Mouse (Mus musculus) lung, postnatal 0 days (tissue): ENCODE data around the gene Bst2. TPM values are rescaled to one million over a fixed set of nuclear protein-coding genes. Genes with fewer than 3 reads are reported as not detected.
"Not testable (repeated sequence)": the region's sequence is repeated elsewhere in the genome, so short reads cannot be mapped to it uniquely, and the experiment has no call there.

ENCODE experiments used
- ATAC-seq: fragments of 200-750 bp; cut with Nextera tagmentation; 2 replicates; pipeline ENCODE4 v1.8.0; 2017; ENCODE audit warnings: moderate library complexity
- DNase-seq: peaks from one replicate; pipeline ENCODE4 v3.0.0-alpha.2; 2016; ENCODE audit warnings: low spot score
- H3K27ac ChIP-seq: fragments of 300-500 bp; sonication (generic); 2 replicates; pipeline ENCODE4 v1.5.1; 2014; ENCODE audit warnings: antibody characterized with exemption, mild to moderate bottlenecking, low read length, mixed read lengths
- H3K27me3 ChIP-seq: fragments of 300-500 bp; sonication (generic); replicated peaks from 2 replicates; pipeline ENCODE4 v1.6.1; 2014; ENCODE audit warnings: low read length, mixed read lengths; ENCODE audit not compliant: insufficient read depth
- H3K36me3 ChIP-seq: fragments of 300-500 bp; sonication (generic); 2 replicates; pipeline ENCODE4 v1.6.1; 2014; ENCODE audit warnings: low read length, mixed read lengths; ENCODE audit not compliant: insufficient read depth
- H3K4me1 ChIP-seq: fragments of 300-500 bp; sonication (generic); 2 replicates; pipeline ENCODE4 v1.6.1; 2014; ENCODE audit warnings: antibody characterized with exemption, low read depth, low read length, mixed read lengths; ENCODE audit not compliant: insufficient read depth
- H3K4me2 ChIP-seq: fragments of 300-500 bp; sonication (generic); replicated peaks from 2 replicates; pipeline ENCODE4 v1.6.1; 2014; ENCODE audit warnings: low read depth, mild to moderate bottlenecking, low read length, moderate library complexity, mixed read lengths
- H3K4me3 ChIP-seq: fragments of 300-500 bp; sonication (generic); 2 replicates; pipeline ENCODE4 v1.5.1; 2014; ENCODE audit warnings: low read depth, low read length
- H3K9ac ChIP-seq: fragments of 300-500 bp; sonication (generic); replicated peaks from 2 replicates; pipeline ENCODE4 v1.6.1; 2014; ENCODE audit warnings: low read depth, mild to moderate bottlenecking
- H3K9me3 ChIP-seq: fragments of 300-500 bp; sonication (generic); 2 replicates; pipeline ENCODE4 v1.6.1; 2016; ENCODE audit warnings: low read length, mixed read lengths
- CTCF ChIP-seq: IDR thresholded peaks from 2 replicates; pipeline ENCODE4 v1.5.1; 2016; ENCODE audit warnings: antibody characterized with exemption, mild to moderate bottlenecking
- EP300 ChIP-seq: IDR thresholded peaks from 2 replicates; pipeline ENCODE4 v1.6.1; 2016; ENCODE audit warnings: antibody characterized with exemption, mild to moderate bottlenecking, control low read depth
- WGBS: fragments of 180-500 bp; shearing (Covaris S2); extraction: QIAGEN DNeasy Blood & Tissue Kit; methylation state at CpG from one replicate; pipeline ENCODE4 v1.1.7; 2014; 5-methylcytosine and 5-hydroxymethylcytosine counted together
- polyA plus RNA-seq: library from polyadenylated mRNA; unstranded; fragments of >200 nt; fragmentation: Nextera tagmentation; extraction: Ambion mirVana; gene quantifications from 2 replicates; pipeline ENCODE4 v1.2.1, GENCODE M21; 2015

Bst2 gene
- polyA plus RNA-seq, 1 experiment from 2014 or later, result 99.8 TPM

- Histone ChIP-seq H3K27ac (peak overlapping the region; percentile 59), H3K27me3 (peaks cover 9% of the 10 kb centered on the region; the same call in 1 of the 2 replicates), H3K4me1 (0 out of 2 replicates have a peak, but pooled peaks cover 6% of the 10 kb centered on the region), H3K9ac (no peak overlapping the region), H3K36me3 (no peaks in the 10 kb centered on the region), H3K9me3 (no peaks in the 10 kb centered on the region), H3K4me3 (no peak overlapping the region), H3K4me2 (no peak overlapping the region)
- 38% methylated on average over 3 of the region's 3 CpGs for WGBS
- ATAC-seq (no peak), DNase-seq (no peak)
- no peak for TF ChIP-seq CTCF
- TF ChIP-seq EP300, result no peak
Measured at GRCm38 (mm10) chr8:71527162-71527870, 9.9 kb downstream of the Bst2 start.

DNA sequence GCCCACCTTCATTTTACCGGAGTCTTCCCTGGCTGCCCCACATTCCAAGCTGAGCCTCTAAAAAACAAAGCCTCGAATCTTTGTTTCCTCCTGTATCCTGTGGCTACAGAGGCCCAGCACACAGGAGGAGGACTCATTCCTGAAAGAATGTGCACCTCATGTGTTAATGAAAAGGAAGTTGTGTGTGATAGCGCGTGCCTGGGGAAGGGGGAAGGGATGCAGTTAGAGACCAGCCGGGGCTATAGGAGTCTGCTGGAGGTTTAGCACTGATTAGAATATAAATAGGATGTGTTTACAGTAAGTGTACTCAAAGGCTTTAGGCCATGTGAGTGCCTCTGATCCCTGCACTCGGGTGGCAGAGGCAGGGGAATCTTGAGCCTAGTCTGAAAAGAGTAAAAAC lies 11.0 kb downstream of the Bst2 start:
- H3K27me3 ChIP-seq, result peaks cover 9% of the 10 kb centered on the region; the same call in 1 of the 2 replicates
- no peak overlapping the region; the same call in 1 of the 2 replicates for H3K27ac ChIP-seq
- H3K4me2 ChIP-seq, result no peak overlapping the region
- DNase-seq, result peak; percentile 25
- H3K36me3 ChIP-seq, result no peaks in the 10 kb centered on the region
- no peak overlapping the region for H3K4me3 ChIP-seq
- TF ChIP-seq EP300 (no peak), CTCF (no peak)
- ATAC-seq, result no peak
- H3K9me3 ChIP-seq, result no peaks in the 10 kb centered on the region
- no peak overlapping the region for H3K9ac ChIP-seq
- 0 out of 2 replicates have a peak, but pooled peaks cover 6% of the 10 kb centered on the region for H3K4me1 ChIP-seq
- WGBS, result 22% methylated on average over 6 of the region's 6 CpGs

GRCm38 (mm10) chr8:71525226-71526050 lies 11.8 kb downstream of the Bst2 start, which contains the start of gene Ccdc194:
Gene Ccdc194, minus strand, starts transcription at chr8:71525711.
- TF ChIP-seq EP300 (no peak), CTCF (no peak)
- WGBS, result 25% methylated on average over 46 of the region's 46 CpGs
- H3K4me3 ChIP-seq, result no peak within 1 kb of the TSS

GRCm38 (mm10) chr8:71521634-71522033 lies 15.6 kb downstream of the Bst2 start:
- Histone ChIP-seq H3K27me3 (peaks cover 9% of the 10 kb centered on the region; the same call in 1 of the 2 replicates), H3K4me3 (no peak overlapping the region)
- ATAC-seq, result peak; percentile 94

More at GRCm38 (mm10) chr8:71525226-71526050, 11.8 kb downstream of the Bst2 start, which contains the start of gene Ccdc194:
- no peak for ATAC-seq
- H3K4me2 ChIP-seq, result no peak within 1 kb of the TSS
- H3K36me3 ChIP-seq, result no peaks in the 10 kb centered on the region
- DNase-seq, result no peak
- no peaks in the 10 kb centered on the region for H3K9me3 ChIP-seq
- H3K9ac ChIP-seq, result no peak within 1 kb of the TSS
- peak within 1 kb of the TSS; percentile 59; the same call in 1 of the 2 replicates for H3K27ac ChIP-seq
- 0 out of 2 replicates have a peak, but pooled peaks cover 6% of the 10 kb centered on the region for H3K4me1 ChIP-seq
- H3K27me3 ChIP-seq, result peaks cover 9% of the 10 kb centered on the region; the same call in 1 of the 2 replicates

DNA sequence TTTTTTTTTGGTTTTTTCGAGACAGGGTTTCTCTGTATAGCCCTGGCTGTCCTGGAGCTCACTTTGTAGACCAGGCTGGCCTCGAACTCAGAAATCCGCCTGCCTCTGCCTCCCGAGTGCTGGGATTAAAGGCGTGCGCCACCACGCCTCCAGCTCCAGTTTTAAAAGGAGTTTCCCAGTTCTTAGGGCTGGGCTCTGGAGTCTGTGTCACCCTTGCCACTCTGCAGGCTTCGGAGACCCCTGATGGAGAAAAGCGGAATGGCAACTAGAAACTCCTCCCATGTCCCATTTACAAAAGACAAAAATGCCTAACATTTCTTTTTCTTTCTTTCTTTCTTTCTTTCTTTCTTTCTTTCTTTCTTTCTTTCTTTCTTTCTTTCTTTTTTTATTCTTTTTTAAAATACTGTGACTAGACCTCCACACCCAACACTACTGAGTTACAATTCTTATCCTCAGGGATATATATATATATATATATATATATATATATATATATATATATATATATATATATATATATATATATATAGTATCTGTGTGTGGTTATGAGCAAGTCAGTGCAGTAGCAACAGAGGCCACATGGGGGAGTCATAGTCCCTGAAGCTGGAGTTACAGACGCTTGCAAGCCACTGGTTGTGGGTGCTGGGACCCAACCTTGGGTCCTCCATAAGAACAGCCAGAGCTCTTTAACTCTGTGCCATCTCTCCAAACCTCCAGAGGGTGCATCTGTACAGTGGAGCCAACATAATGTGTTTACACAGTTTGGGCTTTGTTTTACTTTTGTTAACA lies 18.0 kb downstream of the Bst2 start:
- 27% methylated on average over 9 of the region's 10 CpGs for WGBS
- not testable (repeated sequence) for H3K36me3 ChIP-seq, H3K4me3 ChIP-seq, H3K9me3 ChIP-seq, H3K9ac ChIP-seq, H3K4me1 ChIP-seq, H3K4me2 ChIP-seq, H3K27me3 ChIP-seq, H3K27ac ChIP-seq
- peak; percentile 86 for DNase-seq
- peak; percentile 40; the same call in 1 of the 2 replicates for ATAC-seq
- peak; percentile 83 for TF ChIP-seq CTCF

More at GRCm38 (mm10) chr8:71521634-71522033, 15.6 kb downstream of the Bst2 start:
- H3K4me2 ChIP-seq, result no peak overlapping the region
- 0 out of 2 replicates have a peak, but pooled peaks cover 4% of the 10 kb centered on the region for H3K4me1 ChIP-seq
- no peak overlapping the region for H3K27ac ChIP-seq
- H3K9ac ChIP-seq, result no peak overlapping the region
- no peak for TF ChIP-seq EP300
- peak; percentile 100 for TF ChIP-seq CTCF
- WGBS, result 3% methylated on average over 17 of the region's 17 CpGs
- H3K9me3 ChIP-seq, result no peaks in the 10 kb centered on the region
- peak; percentile 97 for DNase-seq
- no peaks in the 10 kb centered on the region for H3K36me3 ChIP-seq
